Mouse (Mus musculus) hindbrain, postnatal 0 days (tissue): Measurements from ENCODE around the gene Ccdc88a. TPM values are rescaled to one million over a fixed set of nuclear protein-coding genes. Genes with fewer than 3 reads are reported as not detected.

ENCODE experiments used
- ATAC-seq: fragments of 200-750 bp; cut with Nextera tagmentation; 2 replicates; pipeline ENCODE4 v1.8.0; 2017; ENCODE audit warnings: mild to moderate bottlenecking, moderate TSS enrichment, moderate library complexity
- DNase-seq: peaks from one replicate; pipeline ENCODE4 v3.0.0-alpha.2; 2015; ENCODE audit warnings: low spot score
- H3K27ac ChIP-seq: fragments of 300-500 bp; sonication (generic); 2 replicates; pipeline ENCODE4 v1.5.1; 2014; ENCODE audit warnings: mild to moderate bottlenecking
- H3K27me3 ChIP-seq: fragments of 300-500 bp; sonication (generic); 2 replicates; pipeline ENCODE4 v1.6.1; 2014; ENCODE audit warnings: low read length, mixed read lengths; ENCODE audit not compliant: insufficient read depth
- H3K36me3 ChIP-seq: fragments of 300-500 bp; sonication (generic); 2 replicates; pipeline ENCODE4 v1.6.1; 2014; ENCODE audit warnings: low read length, mixed read lengths; ENCODE audit not compliant: insufficient read depth
- H3K4me1 ChIP-seq: fragments of 300-500 bp; sonication (generic); 2 replicates; pipeline ENCODE4 v1.6.1; 2014; ENCODE audit warnings: antibody characterized with exemption, low read length, mixed read lengths; ENCODE audit not compliant: insufficient read depth
- H3K4me2 ChIP-seq: fragments of 300-500 bp; sonication (generic); 2 replicates; pipeline ENCODE4 v1.6.1; 2014; ENCODE audit warnings: low read depth, mild to moderate bottlenecking, low read length, moderate library complexity, mixed read lengths
- H3K4me3 ChIP-seq: fragments of 300-500 bp; sonication (generic); 2 replicates; pipeline ENCODE4 v1.5.1; 2014; ENCODE audit warnings: low read length
- H3K9ac ChIP-seq: fragments of 300-500 bp; sonication (generic); replicated peaks from 2 replicates; pipeline ENCODE4 v1.6.1; 2014; ENCODE audit warnings: mild to moderate bottlenecking, low read length, moderate library complexity, mixed read lengths
- H3K9me3 ChIP-seq: fragments of 300-500 bp; sonication (generic); 2 replicates; pipeline ENCODE4 v1.6.1; 2016; ENCODE audit warnings: low read length, mixed read lengths
- CTCF ChIP-seq: IDR thresholded peaks from 2 replicates; pipeline ENCODE4 v1.5.1; 2016; ENCODE audit warnings: antibody characterized with exemption, control low read depth, low read depth
- WGBS: fragments of 180-500 bp; shearing (Covaris S2); extraction: QIAGEN DNeasy Blood & Tissue Kit; methylation state at CpG from one replicate; pipeline ENCODE4 v1.1.7; 2014; 5-methylcytosine and 5-hydroxymethylcytosine counted together
- polyA plus RNA-seq: library from polyadenylated mRNA; unstranded; fragments of >200 nt; fragmentation: Nextera tagmentation; extraction: Ambion mirVana; gene quantifications from 2 replicates; pipeline ENCODE4 v1.2.1, GENCODE M21; 2015
- total RNA-seq: library from RNA; depleted of rRNA; stranded (reverse); fragments of >200 nt; gene quantifications from 2 replicates; pipeline ENCODE4 v1.2.3, GENCODE M21; 2014; rRNA removed

The Ccdc88a gene
- total RNA-seq (59.0 and 63.2 TPM in 2 replicates), polyA plus RNA-seq (82.6 and 86.3 TPM in 2 replicates)

DNA sequence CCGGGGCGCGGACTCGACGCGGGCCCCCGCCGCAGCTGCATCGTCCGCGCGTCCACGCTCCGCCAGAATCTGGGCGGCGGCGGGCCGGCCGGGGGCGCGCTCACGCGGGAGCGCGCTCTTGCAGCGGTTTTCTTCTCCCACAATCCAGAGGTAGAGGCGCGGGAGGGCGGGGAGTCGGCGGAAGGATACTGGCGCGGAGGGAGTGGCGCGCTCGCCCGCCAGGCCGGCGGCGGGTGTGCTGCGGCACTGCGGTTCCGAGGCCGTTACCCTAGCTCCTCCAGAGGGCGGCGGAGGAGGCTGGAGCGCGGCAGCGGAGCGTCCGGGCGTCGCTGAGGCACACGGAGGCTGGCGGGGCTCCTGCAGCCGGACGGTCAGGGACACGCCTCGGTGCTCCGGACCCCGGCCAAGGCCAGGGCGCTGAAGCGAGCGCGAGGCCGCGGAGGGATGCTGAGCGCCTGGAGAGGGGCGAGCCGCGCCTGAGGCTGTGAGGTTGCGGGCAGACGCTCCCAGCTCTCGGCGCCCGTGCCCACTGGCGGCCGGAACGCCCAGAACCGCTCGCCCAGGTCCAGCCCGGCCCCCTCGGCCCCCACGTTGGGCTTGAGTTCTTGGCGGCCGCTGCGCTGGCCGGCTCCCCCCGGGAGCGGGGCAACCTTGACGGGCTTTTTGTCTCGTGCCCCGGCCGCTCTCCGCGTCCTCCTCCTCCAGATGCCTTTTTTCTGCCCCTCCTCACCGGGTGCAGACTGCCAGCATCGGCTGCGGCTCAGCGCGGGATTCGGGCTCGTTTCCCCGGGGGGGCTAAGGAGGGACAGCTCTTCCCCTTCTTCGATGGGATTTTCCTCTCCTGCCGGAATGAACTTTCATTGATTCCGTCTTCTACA lies at the start of gene Ccdc88a:
Gene Ccdc88a (plus strand): TSS at position 263 of the 878 bp plus-strand sequence.
- no peaks in the 10 kb centered on the region for H3K9me3 ChIP-seq
- H3K36me3 ChIP-seq: no peaks in the 10 kb centered on the region
- peak; percentile 98 for DNase-seq
- no peak; the same call in 1 of the 2 replicates for TF ChIP-seq CTCF
- H3K4me3 ChIP-seq: peak within 1 kb of the TSS; percentile 95
- no peaks in the 10 kb centered on the region for H3K27me3 ChIP-seq
- H3K4me2 ChIP-seq: peak within 1 kb of the TSS; percentile 72
- WGBS: under 1% methylated on average over 103 of the region's 107 CpGs
- ATAC-seq: peak; percentile 96
- peak within 1 kb of the TSS; percentile 96 for H3K9ac ChIP-seq
- peak within 1 kb of the TSS; percentile 96 for H3K27ac ChIP-seq
- H3K4me1 ChIP-seq: no peaks in the 10 kb centered on the region

DNA sequence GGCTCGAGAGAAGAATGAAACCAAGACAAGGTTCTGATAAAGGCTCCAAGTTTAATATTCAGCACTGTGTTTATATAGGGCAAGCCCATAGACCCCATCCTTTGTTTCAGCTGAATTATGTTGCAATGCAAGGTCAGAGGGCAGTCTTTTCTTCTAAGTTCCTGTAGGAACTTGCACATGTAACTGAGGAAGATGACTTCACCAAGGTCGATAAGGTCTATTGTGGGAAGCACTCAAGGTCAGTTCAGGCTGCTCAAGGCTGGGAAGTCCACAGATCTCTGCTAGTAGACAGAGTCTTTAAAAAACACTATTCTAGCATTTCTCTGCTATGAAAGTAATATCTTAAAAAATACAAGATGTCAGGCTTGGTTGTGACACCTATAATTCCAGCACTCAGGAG lies 38.0 kb upstream of the Ccdc88a start:
- ATAC-seq: no peak
- no peaks in the 10 kb centered on the region for H3K9me3 ChIP-seq
- no peaks in the 10 kb centered on the region for H3K36me3 ChIP-seq
- 69% methylated on average over 2 of the region's 2 CpGs for WGBS
- no peaks in the 10 kb centered on the region for H3K4me1 ChIP-seq
- TF ChIP-seq CTCF: no peak
- H3K9ac ChIP-seq: no peak overlapping the region
- no peak overlapping the region for H3K4me2 ChIP-seq
- H3K27ac ChIP-seq: no peak overlapping the region
- no peak overlapping the region for H3K4me3 ChIP-seq
- no peak for DNase-seq
- H3K27me3 ChIP-seq: no peaks in the 10 kb centered on the region

DNA sequence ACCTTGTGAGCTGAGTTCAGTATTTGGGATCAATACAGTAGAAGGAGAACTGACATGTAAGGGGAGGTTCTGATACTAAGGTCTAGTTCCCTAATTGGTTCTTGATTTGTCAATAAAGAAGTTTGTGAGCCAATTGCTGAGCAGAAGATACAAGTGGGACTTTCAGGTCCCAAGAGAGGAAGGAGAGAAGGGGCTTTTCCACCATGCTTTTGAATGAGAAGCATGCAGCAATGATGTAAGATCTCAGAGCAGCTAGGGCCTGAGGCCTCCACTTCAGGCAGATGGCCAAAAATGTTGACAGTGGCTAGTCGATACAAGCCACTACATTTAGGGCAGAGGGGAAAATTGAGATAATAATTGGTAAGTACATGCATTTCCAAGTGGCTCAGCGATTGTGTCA lies 32.2 kb upstream of the Ccdc88a start:
- H3K36me3 ChIP-seq: no peaks in the 10 kb centered on the region
- H3K4me3 ChIP-seq: no peak overlapping the region
- ATAC-seq (no peak), DNase-seq (no peak)
- H3K4me1 ChIP-seq: no peaks in the 10 kb centered on the region
- H3K4me2 ChIP-seq: no peak overlapping the region
- TF ChIP-seq CTCF: no peak
- H3K27ac ChIP-seq: no peak overlapping the region
- H3K9ac ChIP-seq: no peak overlapping the region
- H3K9me3 ChIP-seq: no peaks in the 10 kb centered on the region
- H3K27me3 ChIP-seq: no peaks in the 10 kb centered on the region
- WGBS: 79% methylated on average over 2 of the region's 2 CpGs

DNA sequence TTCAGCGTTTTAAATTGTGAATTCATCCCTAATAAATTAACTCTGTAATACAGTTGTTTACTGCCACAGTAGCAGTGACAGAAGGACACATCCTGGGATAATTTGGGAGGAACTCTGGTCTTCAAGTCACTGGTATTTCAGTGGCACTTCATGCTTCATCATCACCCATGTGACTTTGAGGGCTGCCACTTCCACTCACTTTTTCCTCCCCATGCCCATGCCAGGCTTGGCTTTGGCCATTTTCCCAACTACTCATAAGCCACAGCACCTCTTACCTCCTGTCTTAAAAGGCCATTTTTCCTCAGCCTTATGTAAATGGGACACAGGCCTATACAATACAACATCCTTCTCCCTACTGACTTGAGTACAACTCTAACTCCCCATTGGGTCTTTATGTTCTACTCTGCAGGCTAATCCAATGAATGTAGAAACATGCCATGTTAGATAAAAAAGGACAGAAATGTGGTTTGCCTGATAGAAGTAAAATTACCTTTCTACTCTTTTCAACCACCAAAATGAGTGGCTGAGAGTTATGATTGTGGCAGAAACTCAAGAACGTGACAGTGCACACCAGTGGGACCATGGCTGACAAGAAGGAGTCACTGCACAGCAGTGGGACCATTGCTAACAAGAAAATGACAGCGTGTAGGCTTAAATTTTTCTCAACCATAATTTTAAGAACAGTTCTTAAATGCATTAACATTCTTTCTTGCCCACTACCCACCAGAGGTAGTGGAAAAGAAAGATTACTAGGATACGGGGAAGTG lies 28.4 kb upstream of the Ccdc88a start:
- Histone ChIP-seq H3K27ac (no peak overlapping the region), H3K4me3 (no peak overlapping the region), H3K4me2 (no peak overlapping the region), H3K27me3 (no peaks in the 10 kb centered on the region), H3K36me3 (no peaks in the 10 kb centered on the region), H3K9ac (no peak overlapping the region), H3K9me3 (no peaks in the 10 kb centered on the region), H3K4me1 (no peaks in the 10 kb centered on the region)
- no peak for TF ChIP-seq CTCF
- no peak for DNase-seq
- WGBS: 75% methylated on average over 4 of the region's 4 CpGs
- no peak for ATAC-seq

DNA sequence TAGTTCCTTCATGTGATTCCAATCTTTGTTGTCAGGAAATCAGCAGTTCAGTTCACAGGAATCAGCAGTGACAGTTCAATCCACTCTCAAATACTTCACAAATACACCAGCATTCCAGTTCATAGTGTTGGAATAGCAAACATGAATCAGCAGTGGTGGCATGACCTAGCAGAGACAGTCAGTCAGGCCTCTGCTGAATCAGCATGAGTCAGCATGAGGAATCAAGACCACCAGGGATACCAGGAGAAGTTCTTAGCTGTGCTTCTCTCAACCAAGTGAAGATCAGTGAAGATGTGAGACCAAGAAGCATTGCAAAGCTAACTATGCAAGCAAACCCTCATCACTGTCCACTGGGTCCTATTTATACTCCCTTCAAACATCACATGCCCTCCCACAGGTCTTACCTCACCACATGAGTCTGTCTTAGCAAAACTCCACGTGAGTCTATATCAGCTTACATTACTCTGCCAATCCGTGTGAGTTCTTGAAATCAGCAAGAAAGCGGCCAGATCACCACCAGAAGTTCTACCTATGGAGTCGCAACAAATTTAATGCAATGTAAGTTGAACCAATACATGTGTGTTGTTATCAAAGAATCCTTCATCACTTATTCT lies 27.7 kb upstream of the Ccdc88a start:
- no peaks in the 10 kb centered on the region for H3K9me3 ChIP-seq
- no peak overlapping the region for H3K4me2 ChIP-seq
- H3K4me3 ChIP-seq: no peak overlapping the region
- 80% methylated on average over 4 of the region's 4 CpGs for WGBS
- H3K27ac ChIP-seq: no peak overlapping the region
- H3K27me3 ChIP-seq: no peaks in the 10 kb centered on the region
- no peak for TF ChIP-seq CTCF
- H3K9ac ChIP-seq: no peak overlapping the region
- no peak for ATAC-seq
- H3K36me3 ChIP-seq: no peaks in the 10 kb centered on the region
- no peak for DNase-seq
- no peaks in the 10 kb centered on the region for H3K4me1 ChIP-seq

DNA sequence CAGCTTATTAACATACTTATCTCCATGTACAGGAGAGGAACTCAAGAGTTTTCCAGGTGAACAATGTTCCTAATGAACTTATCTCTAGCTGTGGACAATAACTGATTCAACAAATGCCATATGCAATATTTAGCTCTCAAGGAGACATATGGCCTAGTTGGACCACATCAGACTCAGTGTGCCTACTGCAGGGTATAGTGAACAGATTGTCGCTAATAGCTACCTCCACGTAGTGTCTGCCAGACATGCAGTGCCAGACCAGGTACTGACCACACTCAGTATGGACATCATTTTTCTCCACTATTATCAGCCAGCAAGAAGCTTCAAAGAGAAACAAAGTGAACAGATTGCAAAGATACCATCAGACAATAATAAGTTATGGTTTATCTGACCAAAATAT lies 22.6 kb upstream of the Ccdc88a start:
- Histone ChIP-seq H3K27ac (no peak overlapping the region), H3K9ac (no peak overlapping the region), H3K4me2 (no peak overlapping the region), H3K4me3 (no peak overlapping the region), H3K9me3 (no peaks in the 10 kb centered on the region), H3K27me3 (no peaks in the 10 kb centered on the region), H3K36me3 (no peaks in the 10 kb centered on the region), H3K4me1 (no peaks in the 10 kb centered on the region)
- DNase-seq (no peak), ATAC-seq (0 out of 2 replicates have a peak, but pooled peaks have one; percentile 29)
- WGBS: 89% methylated on average over 2 of the region's 2 CpGs
- TF ChIP-seq CTCF: no peak
